Mouse (Mus musculus): ENCODE results near the gene Dnah2. TPM values are rescaled to one million over a fixed set of nuclear protein-coding genes. Genes with fewer than 3 reads are reported as not detected.
"Not testable (repeated sequence)": the region's sequence is repeated elsewhere in the genome, so short reads cannot be mapped to it uniquely, and the experiment has no call there.

Gene Dnah2
- polyA plus RNA-seq, 1 experiment: 0.22 TPM

DNA sequence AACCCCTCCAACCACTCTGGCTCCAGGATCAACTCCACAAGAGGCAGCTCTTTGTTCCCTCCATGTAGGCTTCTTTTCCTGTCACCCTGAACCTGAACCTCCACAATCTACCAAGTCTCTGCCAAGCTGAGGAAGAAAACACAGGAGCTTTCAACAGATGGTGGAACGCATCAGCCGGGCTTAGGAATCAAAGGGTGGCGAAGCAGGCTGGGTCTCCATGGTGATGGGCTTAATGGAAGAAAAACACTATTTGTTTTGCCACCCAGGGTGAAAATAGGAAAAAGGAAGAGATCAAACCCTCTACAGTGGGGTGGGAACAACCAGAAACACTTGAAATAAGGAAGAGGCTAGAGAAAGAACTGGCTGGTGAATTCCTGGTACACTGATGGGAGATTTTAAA is 5.3 kb downstream of the Dnah2 start:
- Histone ChIP-seq H3K4me1 (ENCODE audit: control insufficient read depth, insufficient read depth, insufficient read length, low read length) (peaks cover 13% of the 10 kb centered on the region; the same call in 1 of the 2 replicates), H3K27me3 (ENCODE audit: control insufficient read depth, insufficient read depth, low read length) (no peaks in the 10 kb centered on the region), H3K27ac (ENCODE audit: insufficient read depth, low read depth, low read length) (no peak overlapping the region), H3K36me3 (ENCODE audit: control insufficient read depth, insufficient read depth, low read length) (no peaks in the 10 kb centered on the region), H3K4me3 (ENCODE audit: low read depth, low read length) (no peak overlapping the region)
- WGBS: 85% methylated on average over 3 of the region's 3 CpGs
- TF ChIP-seq CTCF (IDR thresholded peaks at IDR 0.05; ENCODE audit: extremely low read depth, insufficient read length, insufficient replicate concordance, low read depth, low read length): no peak

DNA sequence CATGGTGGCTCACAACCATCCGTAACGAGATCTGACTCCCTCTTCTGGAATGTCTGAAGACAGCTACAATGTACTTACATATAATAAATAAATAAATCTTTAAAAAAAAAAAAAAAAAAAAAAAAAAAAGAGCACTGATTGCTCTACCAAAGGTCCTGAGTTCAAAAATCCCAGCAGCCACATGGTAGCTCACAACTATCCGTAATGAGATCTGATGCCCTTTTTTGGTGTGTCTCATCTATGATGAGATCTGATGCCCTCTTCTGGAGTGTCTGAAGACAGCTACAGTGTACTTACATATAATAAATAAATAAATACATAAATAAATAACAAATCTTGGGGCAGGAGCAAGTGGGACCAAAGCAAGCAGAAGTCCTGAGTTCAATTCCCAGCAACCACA is 7.2 kb downstream of the Dnah2 start:
- not testable (repeated sequence) for H3K4me3 ChIP-seq (ENCODE audit: low read depth, low read length); H3K36me3 ChIP-seq (ENCODE audit: control insufficient read depth, insufficient read depth, low read length); H3K27ac ChIP-seq (ENCODE audit: insufficient read depth, low read depth, low read length); H3K27me3 ChIP-seq (ENCODE audit: control insufficient read depth, insufficient read depth, low read length)
- peaks cover 13% of the 10 kb centered on the region for H3K4me1 ChIP-seq (ENCODE audit: control insufficient read depth, insufficient read depth, insufficient read length, low read length)
- WGBS: 55% methylated on average over 3 of the region's 3 CpGs

DNA sequence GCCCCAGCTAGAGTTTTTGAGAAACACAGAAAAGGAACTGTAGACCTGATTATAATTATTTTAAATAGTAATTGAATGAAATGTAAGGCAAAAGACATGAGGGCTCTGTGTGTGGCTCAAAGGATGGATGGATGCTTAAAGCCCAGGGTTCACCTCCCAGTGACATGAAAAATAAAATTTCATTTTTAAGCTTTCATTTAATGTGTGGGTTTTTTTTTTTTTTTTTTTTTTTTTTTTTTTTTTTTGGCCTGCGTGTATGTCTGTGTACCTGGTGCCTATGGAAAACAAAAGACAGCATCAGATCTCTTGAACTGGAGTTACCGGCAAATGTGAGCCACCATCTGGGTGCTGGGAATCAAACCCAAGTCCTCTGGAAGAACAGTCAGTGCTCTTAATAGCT is 8.2 kb downstream of the Dnah2 start:
- no peaks in the 10 kb centered on the region for H3K36me3 ChIP-seq (ENCODE audit: control insufficient read depth, insufficient read depth, low read length)
- no peaks in the 10 kb centered on the region for H3K27me3 ChIP-seq (ENCODE audit: control insufficient read depth, insufficient read depth, low read length)
- TF ChIP-seq CTCF (IDR thresholded peaks at IDR 0.05; ENCODE audit: extremely low read depth, insufficient read length, insufficient replicate concordance, low read depth, low read length) (no peak), POLR2A (IDR thresholded peaks at IDR 0.05; ENCODE audit: low read depth, low read length) (no peak)
- H3K27ac ChIP-seq (ENCODE audit: insufficient read depth, low read depth, low read length): no peak overlapping the region
- WGBS: 97% methylated on average over 2 of the region's 2 CpGs
- peaks cover 9% of the 10 kb centered on the region for H3K4me1 ChIP-seq (ENCODE audit: control insufficient read depth, insufficient read depth, insufficient read length, low read length)
- H3K4me3 ChIP-seq (ENCODE audit: low read depth, low read length): no peak overlapping the region

DNA sequence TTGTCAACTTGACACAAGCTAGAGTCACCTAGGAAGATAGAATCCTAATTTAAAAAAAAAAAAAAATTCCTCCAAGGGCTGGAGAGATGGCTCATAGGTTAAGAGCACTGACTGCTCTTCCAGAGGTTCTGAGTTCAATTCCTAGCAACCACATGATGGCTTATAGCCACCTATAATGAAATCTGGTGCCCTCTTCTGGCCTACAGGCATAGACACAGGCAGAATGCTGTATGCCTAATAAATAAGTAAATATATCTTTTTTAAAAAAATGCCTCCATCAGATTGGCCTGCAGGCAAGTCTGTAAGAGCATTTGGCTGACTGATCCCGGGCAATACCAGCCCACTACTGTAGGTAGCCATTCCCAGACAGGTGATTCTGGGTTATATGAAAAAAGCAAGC is 13.9 kb downstream of the Dnah2 start:
- Histone ChIP-seq H3K4me1 (ENCODE audit: control insufficient read depth, insufficient read depth, insufficient read length, low read length) (peaks cover 6% of the 10 kb centered on the region), H3K4me3 (ENCODE audit: low read depth, low read length) (no peak overlapping the region), H3K36me3 (ENCODE audit: control insufficient read depth, insufficient read depth, low read length) (no peaks in the 10 kb centered on the region), H3K27me3 (ENCODE audit: control insufficient read depth, insufficient read depth, low read length) (no peaks in the 10 kb centered on the region), H3K27ac (ENCODE audit: insufficient read depth, low read depth, low read length) (no peak overlapping the region)
- TF ChIP-seq POLR2A (IDR thresholded peaks at IDR 0.05; ENCODE audit: low read depth, low read length) (no peak), CTCF (IDR thresholded peaks at IDR 0.05; ENCODE audit: extremely low read depth, insufficient read length, insufficient replicate concordance, low read depth, low read length) (no peak)
- 74% methylated on average over 1 of the region's 1 CpGs for WGBS

DNA sequence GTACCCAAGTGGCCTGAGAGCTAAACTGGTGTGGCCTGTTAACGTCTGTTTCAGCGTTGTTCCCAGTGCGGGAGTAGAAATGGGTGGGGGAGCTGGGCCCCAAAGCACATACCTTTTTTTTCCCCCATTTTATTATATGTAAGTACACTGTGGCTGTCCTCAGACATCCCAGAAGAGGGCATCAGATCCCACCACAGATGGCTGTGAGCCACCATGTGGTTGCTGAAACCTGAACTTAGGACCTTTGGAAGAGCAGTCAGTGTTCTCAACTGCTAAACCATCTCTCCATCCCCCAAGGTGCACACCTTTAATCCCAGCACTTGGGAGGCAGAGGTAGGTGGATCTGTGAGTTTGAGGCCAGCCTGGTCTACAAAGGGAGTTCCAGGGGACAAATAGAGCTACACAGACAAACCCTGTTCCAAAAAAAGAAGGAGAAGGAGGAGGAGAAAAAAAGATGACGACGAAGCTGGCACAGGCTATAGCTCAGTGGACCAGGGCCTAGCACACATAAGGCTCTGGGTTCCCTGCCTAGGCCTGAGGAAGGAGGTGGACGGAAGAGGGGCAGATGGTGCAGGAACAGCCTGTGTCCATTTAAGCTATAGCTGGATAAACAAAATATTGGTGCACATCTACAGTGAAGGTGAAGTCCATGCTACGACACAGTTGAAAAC is 16.3 kb downstream of the Dnah2 start:
- Histone ChIP-seq H3K27me3 (ENCODE audit: control insufficient read depth, insufficient read depth, low read length) (no peaks in the 10 kb centered on the region), H3K4me1 (ENCODE audit: control insufficient read depth, insufficient read depth, insufficient read length, low read length) (no peaks in the 10 kb centered on the region; the same call in 1 of the 2 replicates), H3K27ac (ENCODE audit: insufficient read depth, low read depth, low read length) (no peak overlapping the region), H3K4me3 (ENCODE audit: low read depth, low read length) (no peak overlapping the region), H3K36me3 (ENCODE audit: control insufficient read depth, insufficient read depth, low read length) (no peaks in the 10 kb centered on the region)
- WGBS: 77% methylated on average over 7 of the region's 7 CpGs
- no peak for TF ChIP-seq POLR2A (IDR thresholded peaks at IDR 0.05; ENCODE audit: low read depth, low read length)
- no peak for TF ChIP-seq CTCF (IDR thresholded peaks at IDR 0.05; ENCODE audit: extremely low read depth, insufficient read length, insufficient replicate concordance, low read depth, low read length)

DNA sequence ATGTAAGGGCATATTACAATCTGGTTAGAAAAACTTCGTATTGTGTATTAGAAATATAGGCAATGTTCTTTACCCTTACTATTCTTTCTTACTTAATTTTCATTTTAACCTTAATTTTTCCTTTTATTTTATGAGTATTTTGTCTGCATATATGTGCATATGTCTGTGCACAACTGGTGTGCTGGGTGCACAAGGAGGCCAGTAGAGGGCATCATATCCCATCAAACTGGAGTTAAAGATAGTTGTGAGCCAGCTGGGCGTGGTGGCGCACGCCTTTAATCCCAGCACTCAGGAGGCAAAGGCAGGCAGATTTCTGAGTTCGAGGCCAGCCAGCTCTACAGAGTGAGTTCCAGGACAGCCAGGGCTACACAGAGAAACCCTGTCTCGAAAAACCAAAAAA is 18.2 kb downstream of the Dnah2 start:
- H3K4me1 ChIP-seq (ENCODE audit: control insufficient read depth, insufficient read depth, insufficient read length, low read length); H3K36me3 ChIP-seq (ENCODE audit: control insufficient read depth, insufficient read depth, low read length); H3K27ac ChIP-seq (ENCODE audit: insufficient read depth, low read depth, low read length); H3K4me3 ChIP-seq (ENCODE audit: low read depth, low read length); H3K27me3 ChIP-seq (ENCODE audit: control insufficient read depth, insufficient read depth, low read length): not testable (repeated sequence)
- 91% methylated on average over 6 of the region's 6 CpGs for WGBS

DNA sequence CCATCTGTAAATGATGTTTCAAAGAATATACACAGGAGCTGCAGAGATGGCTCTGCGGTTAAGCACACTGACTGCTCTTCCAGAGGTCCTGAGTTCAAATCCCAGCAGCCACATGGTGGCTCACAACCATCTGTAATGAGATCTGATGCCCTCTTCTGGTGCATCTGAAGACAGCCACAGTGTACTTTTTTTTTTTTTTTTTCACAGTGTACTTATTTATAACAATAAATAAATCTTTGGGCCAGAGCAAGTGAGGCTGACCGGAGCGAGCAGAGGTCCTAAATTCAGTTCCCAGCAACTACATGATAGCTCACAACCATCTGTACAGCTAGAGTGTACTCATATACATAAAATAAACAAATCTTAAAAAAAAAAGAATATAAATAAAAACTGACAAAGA is 18.6 kb downstream of the Dnah2 start:
- H3K36me3 ChIP-seq (ENCODE audit: control insufficient read depth, insufficient read depth, low read length); H3K4me3 ChIP-seq (ENCODE audit: low read depth, low read length); H3K4me1 ChIP-seq (ENCODE audit: control insufficient read depth, insufficient read depth, insufficient read length, low read length); H3K27me3 ChIP-seq (ENCODE audit: control insufficient read depth, insufficient read depth, low read length); H3K27ac ChIP-seq (ENCODE audit: insufficient read depth, low read depth, low read length): not testable (repeated sequence)
- 85% methylated on average over 3 of the region's 3 CpGs for WGBS

DNA sequence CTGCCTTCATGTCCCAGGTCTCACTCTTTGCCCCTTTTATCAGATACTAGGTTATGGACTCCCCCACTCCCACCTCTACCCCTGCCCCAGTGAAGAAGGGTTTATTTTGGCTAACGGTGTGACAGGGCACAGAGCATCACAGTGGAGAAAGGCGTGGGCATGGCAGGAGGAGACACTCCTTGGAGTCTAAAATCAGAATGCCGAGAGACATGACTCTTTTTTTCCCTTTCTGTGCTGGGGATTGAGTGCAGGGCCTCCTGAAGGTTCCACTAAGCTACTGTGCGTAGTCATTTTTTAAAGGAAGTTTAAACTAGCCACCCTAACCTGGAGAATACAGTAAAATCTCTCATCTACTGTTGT is 20.9 kb downstream of the Dnah2 start:
- Histone ChIP-seq H3K4me3 (ENCODE audit: low read depth, low read length) (no peak overlapping the region), H3K4me1 (ENCODE audit: control insufficient read depth, insufficient read depth, insufficient read length, low read length) (no peaks in the 10 kb centered on the region), H3K36me3 (ENCODE audit: control insufficient read depth, insufficient read depth, low read length) (no peaks in the 10 kb centered on the region), H3K27ac (ENCODE audit: insufficient read depth, low read depth, low read length) (no peak overlapping the region), H3K27me3 (ENCODE audit: control insufficient read depth, insufficient read depth, low read length) (no peaks in the 10 kb centered on the region)
- no peak for TF ChIP-seq CTCF (IDR thresholded peaks at IDR 0.05; ENCODE audit: extremely low read depth, insufficient read length, insufficient replicate concordance, low read depth, low read length)
- no peak for TF ChIP-seq POLR2A (IDR thresholded peaks at IDR 0.05; ENCODE audit: low read depth, low read length)
- 92% methylated on average over 4 of the region's 4 CpGs for WGBS
